Mouse (Mus musculus) urinary bladder, adult 2 months (tissue): ENCODE data around the gene Med15. TPM values are rescaled to one million over a fixed set of nuclear protein-coding genes. Genes with fewer than 3 reads are reported as not detected.
"Not testable (repeated sequence)": the region's sequence is repeated elsewhere in the genome, so short reads cannot be mapped to it uniquely, and the experiment has no call there.

Experiments
- DNase-seq: peaks from one replicate; pipeline ENCODE4 v3.0.0; 2022; ENCODE audit warnings: low spot score
- polyA plus RNA-seq: library from polyadenylated mRNA; depleted of rRNA; stranded (reverse); fragments of >200 nt; gene quantifications from 2 replicates; pipeline ENCODE4 v1.2.3, GENCODE M21; 2012; rRNA removed

Med15 gene
- polyA plus RNA-seq, 1 experiment = 36.5 TPM

- no peak for DNase-seq
These were observed 114.6 kb downstream of the Med15 start for GRCm38 (mm10) chr16:17617922-17618565.

- DNase-seq = no peak
These were observed 116.5 kb downstream of the Med15 start for GRCm38 (mm10) chr16:17616212-17616611.

GRCm38 (mm10) chr16:17614740-17615139 lies 118.0 kb downstream of the Med15 start:
- DNase-seq = not testable (repeated sequence)

- DNase-seq = no peak
These were observed 121.3 kb downstream of the Med15 start for GRCm38 (mm10) chr16:17611383-17611782.

- no peak for DNase-seq
These were observed 127.0 kb downstream of the Med15 start for GRCm38 (mm10) chr16:17605684-17606083.

- DNase-seq = no peak
These were observed 127.8 kb downstream of the Med15 start for GRCm38 (mm10) chr16:17604941-17605340.

Other genes with a start within 250 kb of the Med15 start
- 0.50 and 0.76 TPM in 2 replicates for gene Aifm3, start 243.3 kb downstream of the Med15 start, polyA plus RNA-seq
- 105 and 123 TPM in 2 replicates for gene Lztr1, start 224.2 kb downstream of the Med15 start, polyA plus RNA-seq
- gene Thap7, start 201.8 kb downstream of the Med15 start, polyA plus RNA-seq = 52.6 and 59.0 TPM in 2 replicates
- 0.22 and 0.23 TPM in 2 replicates for gene Lrrc74b, start 171.6 kb downstream of the Med15 start, polyA plus RNA-seq
- gene P2rx6, start 171.0 kb downstream of the Med15 start, polyA plus RNA-seq = 4.4 and 5.5 TPM in 2 replicates
- gene Slc7a4, start 149.7 kb downstream of the Med15 start, polyA plus RNA-seq = 12.4 and 17.0 TPM in 2 replicates
- 33.1 and 36.3 TPM in 2 replicates for gene Smpd4, start 113.5 kb downstream of the Med15 start, polyA plus RNA-seq
- 1.5 and 2.7 TPM in 2 replicates for gene Ccdc74a, start 86.4 kb downstream of the Med15 start, polyA plus RNA-seq
- 38.8 and 40.9 TPM in 2 replicates for gene Klhl22, start 26.7 kb upstream of the Med15 start, polyA plus RNA-seq
- 36.0 and 45.5 TPM in 2 replicates for gene Scarf2, start 64.4 kb upstream of the Med15 start, polyA plus RNA-seq
- gene B830017H08Rik, start 100.2 kb upstream of the Med15 start, polyA plus RNA-seq = not detected in 2 replicates
- gene Car15, start 105.5 kb upstream of the Med15 start, polyA plus RNA-seq = 2.3 and 4.0 TPM in 2 replicates
- gene Gm20518, start 158.8 kb upstream of the Med15 start, polyA plus RNA-seq = 0.60 and 0.70 TPM in 2 replicates
- 0.07 and 0.08 TPM in 2 replicates for gene Tssk1, start 161.3 kb upstream of the Med15 start, polyA plus RNA-seq
- 48.7 and 50.0 TPM in 2 replicates for gene Dgcr2, start 165.7 kb upstream of the Med15 start, polyA plus RNA-seq
- not detected in 2 replicates for gene Tssk2, start 165.7 kb upstream of the Med15 start, polyA plus RNA-seq
- 26.0 and 26.7 TPM in 2 replicates for gene Ess2, start 178.5 kb upstream of the Med15 start, polyA plus RNA-seq
- gene Gsc2, start 182.2 kb upstream of the Med15 start, polyA plus RNA-seq = not detected in 2 replicates
- gene Slc25a1, start 195.3 kb upstream of the Med15 start, polyA plus RNA-seq = 67.3 and 77.5 TPM in 2 replicates
- gene Vpreb2, start 247.5 kb upstream of the Med15 start, polyA plus RNA-seq = not detected in 2 replicates